11 mouse cellular contexts compared by ENCODE assay signal in genomic region chr9:7950211-7950644, GRCm38 (mm10). TPM values are rescaled to one million over a fixed set of nuclear protein-coding genes. Genes with fewer than 3 reads are reported as not detected.
A peak's percentile ranks its signal among the peaks of the same experiment; 100 is the strongest.
DNase-seq lines count a peak whose midpoint lies in the region; ATAC-seq lines count a peak whose summit lies in the region.
"Had no signal": no experiment of that assay in that cellular context is flagged by ENCODE, and none has a peak within 500 bp of the region (broad histone marks: within the 10 kb centered on the region; RNA-seq: fewer than 3 reads in every experiment).

No protein-coding gene starts in this region.

- peak; percentile 28 for DNase-seq in adrenal gland, adult 8-10 months
- DNase-seq in adrenal gland, postnatal 14 days: no peak
- DNase-seq in layer of hippocampus, adult 8-10 months (ENCODE audit: low spot score in 2 of 2): peak; percentile 21 to 32
- no peak for DNase-seq in layer of hippocampus, postnatal 25 days (ENCODE audit: extremely low spot score in 1 of 2, low spot score in 1 of 2)
- DNase-seq in frontal cortex, postnatal 36 days (ENCODE audit: low spot score in 2 of 2): peak; percentile 52 to 79
- DNase-seq in right cerebral cortex, postnatal 25 days: peak; percentile 48
- DNase-seq in spleen, postnatal 14 days (ENCODE audit: low spot score in 2 of 2): no peak
- DNase-seq: cerebellum, postnatal 36 days; thymus, postnatal 36 days had no signal

- ATAC-seq in cerebellum, adult (ENCODE audit: insufficient number of reproducible peaks, low FRiP score, low TSS enrichment): no peak
- ATAC-seq: hindbrain, embryonic 16.5 days had no signal

RNA-seq across cellular contexts. Expression of gene Yap1, which starts 54.2 kb away (rescaled TPM):
- total RNA-seq in adrenal gland, adult 8-10 months (2022): 10 to 100 TPM; 68.4 to 87.2 (median 83.9) TPM
- 67.1 and 67.4 TPM in 2 replicates for total RNA-seq in adrenal gland, postnatal 14 days (2021)
- 10 to 100 TPM; 18.3 to 22.7 (median 19.8) TPM for total RNA-seq in layer of hippocampus, adult 8-10 months (2022)
- 10 to 100 TPM; 14.2 to 17.3 TPM for total RNA-seq in layer of hippocampus, postnatal 25 days (2021)

Comparison
In these comparisons a context has a peak if more than half of its experiments do, and no peak if none do; other contexts are left out.
1. DNase-seq: peak in adrenal gland, adult 8-10 months (single experiment), layer of hippocampus, adult 8-10 months (2 of 2), frontal cortex, postnatal 36 days (2 of 2) and right cerebral cortex, postnatal 25 days (single experiment); none in adrenal gland, postnatal 14 days (single experiment), layer of hippocampus, postnatal 25 days (0 of 2) and spleen, postnatal 14 days (0 of 2).